13 mouse cellular contexts compared by ENCODE assay signal in the genomic region with DNA sequence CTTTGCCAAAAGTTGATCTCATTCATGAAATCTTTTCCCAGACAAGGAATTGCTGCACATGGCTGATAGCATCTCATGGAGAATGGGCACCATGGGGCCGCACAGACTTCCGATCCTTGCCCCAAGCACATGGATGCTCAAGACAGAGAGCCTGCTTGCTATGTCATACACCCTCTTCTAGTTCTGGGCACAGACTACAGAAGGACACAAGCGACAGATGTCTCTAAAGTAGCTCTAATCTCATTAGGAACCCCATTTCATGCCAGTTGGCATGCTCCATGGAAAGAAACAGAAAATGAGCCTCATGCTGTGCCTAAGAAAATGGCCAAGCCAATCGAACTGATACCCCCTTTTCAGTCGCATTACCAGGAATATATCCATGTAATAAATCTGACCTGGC.
DNase-seq lines count a peak whose midpoint lies in the region; ATAC-seq lines count a peak whose summit lies in the region.
"Had no signal": no experiment of that assay in that cellular context is flagged by ENCODE, and none has a peak within 500 bp of the region (broad histone marks: within the 10 kb centered on the region; RNA-seq: fewer than 3 reads in every experiment).

No protein-coding gene starts in this region.

- H3K4me3 ChIP-seq in forebrain, embryonic 13.5 days, result no peak overlapping the region
- H3K4me3 ChIP-seq in forebrain, embryonic 11.5 days (ENCODE audit: low read depth, low read length), result no peak overlapping the region
- no peak overlapping the region for H3K4me3 ChIP-seq in embryonic facial prominence, embryonic 14.5 days (ENCODE audit: low read depth, low read length)
- no peak overlapping the region for H3K4me3 ChIP-seq in limb, embryonic 13.5 days
- H3K4me3 ChIP-seq: neural tube, embryonic 12.5 days had no signal

- no peak overlapping the region for H3K9ac ChIP-seq in forebrain, embryonic 13.5 days
- H3K9ac ChIP-seq in forebrain, embryonic 11.5 days (ENCODE audit: low read length), result no peak overlapping the region
- H3K9ac ChIP-seq in embryonic facial prominence, embryonic 14.5 days (ENCODE audit: low read depth, low read length), result no peak overlapping the region
- no peak overlapping the region for H3K9ac ChIP-seq in limb, embryonic 13.5 days
- H3K9ac ChIP-seq: neural tube, embryonic 12.5 days had no signal

- DNase-seq in forebrain, embryonic 11.5 days (ENCODE audit: low spot score), result no peak
- DNase-seq in layer of hippocampus, adult 9-11 months, result peak; percentile 8
- no peak for DNase-seq in layer of hippocampus, adult 9-10 months (ENCODE audit: low spot score)
- DNase-seq in embryonic facial prominence, embryonic 14.5 days (ENCODE audit: low spot score), result peak; percentile 55
- no peak for DNase-seq in yolk sac, embryonic 10.5 days (ENCODE audit: low spot score)
- DNase-seq in c-Kit-positive CD71-positive TER-119-positive erythroid progenitor cells, embryonic 14.5 days (ENCODE audit: low spot score), result no peak
- DNase-seq: right cerebral cortex, postnatal 25 days had no signal

- ATAC-seq in forebrain, embryonic 13.5 days, result peak; percentile 73
- no peak for ATAC-seq in forebrain, embryonic 11.5 days (replicated peaks; ENCODE audit: low FRiP score)
- no peak for ATAC-seq in embryonic facial prominence, embryonic 14.5 days (ENCODE audit: low read depth)
- ATAC-seq in limb, embryonic 13.5 days (ENCODE audit: low FRiP score, low read depth), result no peak
- ATAC-seq: Patski had no signal

- no peaks in the 10 kb centered on the region for H3K36me3 ChIP-seq in forebrain, embryonic 13.5 days (ENCODE audit: poor library complexity, severe bottlenecking)
- H3K36me3 ChIP-seq in forebrain, embryonic 11.5 days (ENCODE audit: control insufficient read depth, insufficient read depth, low read length), result no peaks in the 10 kb centered on the region
- H3K36me3 ChIP-seq in embryonic facial prominence, embryonic 14.5 days (ENCODE audit: control insufficient read depth, insufficient read depth, low read length), result no peaks in the 10 kb centered on the region
- H3K36me3 ChIP-seq in limb, embryonic 13.5 days, result no peaks in the 10 kb centered on the region
- H3K36me3 ChIP-seq: neural tube, embryonic 12.5 days had no signal

- no peaks in the 10 kb centered on the region for H3K27me3 ChIP-seq in forebrain, embryonic 13.5 days
- no peaks in the 10 kb centered on the region for H3K27me3 ChIP-seq in forebrain, embryonic 11.5 days (ENCODE audit: control insufficient read depth, insufficient read depth, low read length)
- H3K27me3 ChIP-seq in embryonic facial prominence, embryonic 14.5 days (replicated peaks; ENCODE audit: control insufficient read depth, insufficient read depth, low read length), result no peaks in the 10 kb centered on the region
- H3K27me3 ChIP-seq in limb, embryonic 13.5 days, result no peaks in the 10 kb centered on the region
- H3K27me3 ChIP-seq: neural tube, embryonic 12.5 days; Patski had no signal

- no peak overlapping the region for H3K4me2 ChIP-seq in forebrain, embryonic 13.5 days
- no peak overlapping the region for H3K4me2 ChIP-seq in forebrain, embryonic 11.5 days (ENCODE audit: low read depth, low read length, severe bottlenecking)
- no peak overlapping the region for H3K4me2 ChIP-seq in embryonic facial prominence, embryonic 14.5 days (ENCODE audit: low read depth, low read length)
- no peak overlapping the region for H3K4me2 ChIP-seq in limb, embryonic 13.5 days (replicated peaks)
- H3K4me2 ChIP-seq: neural tube, embryonic 12.5 days had no signal

- WGBS in forebrain, embryonic 13.5 days, result 50% methylated on average over 5 of the region's 5 CpGs
- WGBS in forebrain, embryonic 11.5 days, result 59% methylated on average over 5 of the region's 5 CpGs
- 63% methylated on average over 5 of the region's 5 CpGs for WGBS in embryonic facial prominence, embryonic 14.5 days
- 80% methylated on average over 5 of the region's 5 CpGs for WGBS in limb, embryonic 13.5 days

- H3K9me3 ChIP-seq in forebrain, embryonic 13.5 days (replicated peaks), result no peaks in the 10 kb centered on the region
- no peaks in the 10 kb centered on the region for H3K9me3 ChIP-seq in forebrain, embryonic 11.5 days (ENCODE audit: control insufficient read depth, low read length)
- no peaks in the 10 kb centered on the region for H3K9me3 ChIP-seq in embryonic facial prominence, embryonic 14.5 days (ENCODE audit: control insufficient read depth, low read length)
- H3K9me3 ChIP-seq in limb, embryonic 13.5 days, result no peaks in the 10 kb centered on the region
- H3K9me3 ChIP-seq: neural tube, embryonic 12.5 days had no signal

- H3K4me1 ChIP-seq in forebrain, embryonic 13.5 days, result peaks cover 22% of the 10 kb centered on the region
- peaks cover 6% of the 10 kb centered on the region; the same call in 1 of the 2 replicates for H3K4me1 ChIP-seq in forebrain, embryonic 11.5 days (replicated peaks; ENCODE audit: control insufficient read depth, insufficient read depth, low read length)
- H3K4me1 ChIP-seq in embryonic facial prominence, embryonic 14.5 days (ENCODE audit: control insufficient read depth, insufficient read depth, low read length), result peaks cover 52% of the 10 kb centered on the region
- peaks cover 54% of the 10 kb centered on the region for H3K4me1 ChIP-seq in limb, embryonic 13.5 days

- H3K27ac ChIP-seq in forebrain, embryonic 13.5 days, result no peak overlapping the region
- no peak overlapping the region for H3K27ac ChIP-seq in forebrain, embryonic 11.5 days (ENCODE audit: low read depth, low read length)
- peak overlapping the region; percentile 11; the same call in 1 of the 2 replicates for H3K27ac ChIP-seq in embryonic facial prominence, embryonic 14.5 days (replicated peaks; ENCODE audit: low read depth, low read length)
- H3K27ac ChIP-seq in limb, embryonic 13.5 days, result peak overlapping the region; percentile 55
- H3K27ac ChIP-seq: kidney, postnatal 0 days; neural tube, embryonic 12.5 days; stomach, postnatal 0 days had no signal

Comparison
In these comparisons a context has a peak if more than half of its experiments do, and no peak if none do; other contexts are left out.
1. DNase-seq: peak in layer of hippocampus, adult 9-11 months (single experiment) and embryonic facial prominence, embryonic 14.5 days (single experiment); none in forebrain, embryonic 11.5 days (single experiment), layer of hippocampus, adult 9-10 months (single experiment), yolk sac, embryonic 10.5 days (single experiment) and c-Kit-positive CD71-positive TER-119-positive erythroid progenitor cells, embryonic 14.5 days (single experiment).
2. H3K27ac ChIP-seq: peak in embryonic facial prominence, embryonic 14.5 days (single experiment) and limb, embryonic 13.5 days (single experiment); none in forebrain, embryonic 13.5 days (single experiment) and forebrain, embryonic 11.5 days (single experiment).